Mouse (Mus musculus) thymus, adult 2 months (tissue): Measurements from ENCODE around the gene Lbp. TPM values are rescaled to one million over a fixed set of nuclear protein-coding genes. Genes with fewer than 3 reads are reported as not detected.

Experiments
- DNase-seq: peaks from one replicate; pipeline ENCODE4 v3.0.0; 2021
- H3K27ac ChIP-seq: fragments of 200-500 bp; 2 replicates; pipeline ENCODE4 v1.5.1; 2012; ENCODE audit warnings: low read length, control low read depth; ENCODE audit not compliant: control insufficient read depth, insufficient read depth
- H3K27me3 ChIP-seq: fragments of 200-500 bp; 2 replicates; pipeline ENCODE4 v1.6.1; 2012; ENCODE audit warnings: mild to moderate bottlenecking, low read length, moderate library complexity, mixed read lengths; ENCODE audit not compliant: control insufficient read depth, insufficient read depth
- H3K36me3 ChIP-seq: fragments of 200-500 bp; 2 replicates; pipeline ENCODE4 v1.6.1; 2012; ENCODE audit warnings: mild to moderate bottlenecking, low read length, moderate library complexity; ENCODE audit not compliant: control insufficient read depth, insufficient read depth
- H3K4me1 ChIP-seq: fragments of 200-500 bp; replicated peaks from 2 replicates; pipeline ENCODE4 v1.6.1; 2012; ENCODE audit warnings: low read length; ENCODE audit not compliant: control insufficient read depth, insufficient read depth
- H3K4me3 ChIP-seq: fragments of 200-500 bp; 2 replicates; pipeline ENCODE4 v1.5.1; 2012; ENCODE audit warnings: mild to moderate bottlenecking, low read length, control low read depth, moderate library complexity; ENCODE audit not compliant: control insufficient read depth, insufficient read depth
- CTCF ChIP-seq: fragments of 200-500 bp; IDR thresholded peaks from 2 replicates; pipeline ENCODE4 v1.5.1; 2012; ENCODE audit warnings: mild to moderate bottlenecking, control low read depth, low read length, moderate library complexity, borderline replicate concordance; ENCODE audit not compliant: control insufficient read depth, poor library complexity, insufficient read depth; ENCODE audit errors: extremely low read depth
- POLR2A ChIP-seq: fragments of 200-500 bp; IDR thresholded peaks from 2 replicates; pipeline ENCODE4 v1.6.1; 2012; ENCODE audit warnings: mild to moderate bottlenecking, low read length, control low read depth, moderate library complexity; ENCODE audit not compliant: control insufficient read depth, poor library complexity, insufficient read depth; ENCODE audit errors: extremely low read depth
- WGBS: fragments of 180-500 bp; shearing (Covaris S2); methylation state at CpG from one replicate; pipeline ENCODE4 v1.1.7; 2018; 5-methylcytosine and 5-hydroxymethylcytosine counted together
- polyA plus RNA-seq: library from polyadenylated mRNA; depleted of rRNA; stranded (reverse); fragments of >200 nt; gene quantifications from 2 replicates; pipeline ENCODE4 v1.2.3, GENCODE M21; 2012

The Lbp gene
- polyA plus RNA-seq, 1 experiment = 12.1 TPM

- no peaks in the 10 kb centered on the region for H3K27me3 ChIP-seq
- H3K4me3 ChIP-seq = no peak overlapping the region
- WGBS = 94% methylated on average over 12 of the region's 12 CpGs
- DNase-seq = no peak
- H3K4me1 ChIP-seq = peaks cover 9% of the 10 kb centered on the region
- no peak for TF ChIP-seq POLR2A
- no peak for TF ChIP-seq CTCF
- H3K27ac ChIP-seq = no peak overlapping the region
- no peaks in the 10 kb centered on the region for H3K36me3 ChIP-seq
These were observed 59.0 kb downstream of the Lbp start for GRCm38 (mm10) chr2:158365099-158365850.

GRCm38 (mm10) chr2:158367654-158368053 lies 61.4 kb downstream of the Lbp start:
- no peak overlapping the region for H3K27ac ChIP-seq
- H3K4me3 ChIP-seq = no peak overlapping the region
- WGBS = 96% methylated on average over 5 of the region's 5 CpGs
- H3K27me3 ChIP-seq = no peaks in the 10 kb centered on the region
- TF ChIP-seq CTCF = no peak
- TF ChIP-seq POLR2A = no peak
- no peak for DNase-seq
- H3K4me1 ChIP-seq = no peaks in the 10 kb centered on the region
- no peaks in the 10 kb centered on the region for H3K36me3 ChIP-seq

GRCm38 (mm10) chr2:158368313-158368712 lies 62.0 kb downstream of the Lbp start:
- DNase-seq = no peak
- Histone ChIP-seq H3K27ac (no peak overlapping the region), H3K27me3 (no peaks in the 10 kb centered on the region), H3K4me3 (no peak overlapping the region), H3K4me1 (no peaks in the 10 kb centered on the region), H3K36me3 (no peaks in the 10 kb centered on the region)
- WGBS = 95% methylated on average over 8 of the region's 8 CpGs
- TF ChIP-seq POLR2A (no peak), CTCF (no peak)

- no peak for TF ChIP-seq POLR2A
- TF ChIP-seq CTCF = no peak
These were observed 63.3 kb downstream of the Lbp start for GRCm38 (mm10) chr2:158369474-158370172.

GRCm38 (mm10) chr2:158370173-158370550 lies 63.9 kb downstream of the Lbp start:
- H3K27ac ChIP-seq = no peak overlapping the region
- 86% methylated on average over 5 of the region's 5 CpGs for WGBS
- no peak for DNase-seq

More at GRCm38 (mm10) chr2:158369474-158370172, 63.3 kb downstream of the Lbp start:
- H3K36me3 ChIP-seq = no peaks in the 10 kb centered on the region
- H3K4me3 ChIP-seq = no peak overlapping the region
- no peaks in the 10 kb centered on the region for H3K4me1 ChIP-seq
- DNase-seq = no peak
- no peaks in the 10 kb centered on the region for H3K27me3 ChIP-seq
- no peak overlapping the region for H3K27ac ChIP-seq
- WGBS = 90% methylated on average over 3 of the region's 3 CpGs

GRCm38 (mm10) chr2:158373061-158373460 lies 66.8 kb downstream of the Lbp start:
- TF ChIP-seq POLR2A = no peak
- no peak for TF ChIP-seq CTCF
- Histone ChIP-seq H3K4me1 (no peaks in the 10 kb centered on the region), H3K27ac (no peak overlapping the region), H3K27me3 (peaks cover 4% of the 10 kb centered on the region), H3K4me3 (no peak overlapping the region), H3K36me3 (no peaks in the 10 kb centered on the region)
- 86% methylated on average over 5 of the region's 5 CpGs for WGBS
- DNase-seq = no peak

More at GRCm38 (mm10) chr2:158370173-158370550, 63.9 kb downstream of the Lbp start:
- TF ChIP-seq CTCF (no peak), POLR2A (no peak)
- no peaks in the 10 kb centered on the region for H3K36me3 ChIP-seq
- no peak overlapping the region for H3K4me3 ChIP-seq
- no peaks in the 10 kb centered on the region for H3K27me3 ChIP-seq
- H3K4me1 ChIP-seq = no peaks in the 10 kb centered on the region

DNA sequence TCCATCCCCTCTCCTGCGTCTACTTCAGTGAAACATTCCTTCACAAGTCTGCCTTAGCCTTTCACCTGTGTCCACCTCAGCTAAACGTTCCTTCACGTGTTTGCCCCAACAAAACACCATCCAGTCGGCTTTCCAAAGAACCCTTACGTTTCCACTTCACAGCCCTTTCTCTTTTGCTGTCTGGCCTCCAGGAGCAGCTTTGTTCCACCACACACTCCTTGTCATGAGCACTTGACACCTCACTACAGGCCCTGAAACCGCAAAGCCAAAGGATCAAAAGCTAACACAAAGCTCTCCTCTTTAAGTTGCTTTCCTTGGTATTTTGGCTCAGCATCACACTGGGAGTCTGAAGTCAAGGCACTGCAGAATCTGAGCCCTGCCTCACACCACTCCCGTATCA lies 67.2 kb downstream of the Lbp start:
- no peaks in the 10 kb centered on the region for H3K4me1 ChIP-seq
- peaks cover 4% of the 10 kb centered on the region for H3K27me3 ChIP-seq
- no peaks in the 10 kb centered on the region for H3K36me3 ChIP-seq
- 86% methylated on average over 7 of the region's 7 CpGs for WGBS
- no peak overlapping the region for H3K27ac ChIP-seq
- H3K4me3 ChIP-seq = no peak overlapping the region
- DNase-seq = no peak
- TF ChIP-seq CTCF = no peak
